Mouse (Mus musculus) spleen, postnatal 10 days (tissue): ENCODE results near the gene Smagp.

Experiments used
- DNase-seq, 2 experiments: peaks; one replicate each; pipeline ENCODE4 v3.0.0; 2021 to 2022; ENCODE audit warnings: low spot score in 2 of 2

Gene Smagp

DNA sequence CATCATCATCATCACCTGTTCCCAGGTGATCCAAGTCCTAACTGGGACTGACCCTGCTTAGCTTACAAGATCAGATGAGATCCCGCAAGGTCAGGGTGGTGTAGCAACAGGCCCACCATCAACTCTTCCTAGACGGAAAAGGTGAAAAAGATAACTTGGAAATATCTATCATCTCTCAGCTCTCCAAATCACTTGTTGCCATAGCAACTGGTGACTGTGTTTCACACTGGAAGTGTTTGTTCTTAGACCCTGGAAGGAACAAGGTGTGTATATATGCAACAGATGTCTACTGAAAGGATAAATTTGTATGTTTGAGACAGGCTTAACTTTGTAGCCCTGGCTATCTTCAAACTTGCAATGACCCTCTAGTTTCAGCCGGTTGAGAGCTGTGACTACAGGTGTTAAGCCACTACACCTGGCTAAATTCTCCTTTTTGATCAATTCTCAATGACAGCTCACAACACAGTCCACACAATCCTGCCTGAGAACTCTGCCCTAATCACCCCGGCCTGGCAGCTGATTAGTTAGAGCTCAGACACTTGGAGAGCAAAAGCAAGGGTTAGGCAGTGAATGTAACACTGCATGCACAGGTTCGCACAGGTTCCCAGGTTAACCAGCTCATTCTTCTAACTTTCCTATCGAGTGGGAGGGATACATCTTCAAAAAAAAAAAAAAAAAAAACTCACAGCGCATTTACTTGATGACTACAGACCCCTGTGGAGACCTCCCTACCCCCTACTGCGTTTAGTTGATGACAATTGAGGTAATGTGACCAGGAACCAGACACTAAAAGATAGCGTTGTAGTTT lies 28.9 kb upstream of the Smagp start:
- no peak for DNase-seq

DNA sequence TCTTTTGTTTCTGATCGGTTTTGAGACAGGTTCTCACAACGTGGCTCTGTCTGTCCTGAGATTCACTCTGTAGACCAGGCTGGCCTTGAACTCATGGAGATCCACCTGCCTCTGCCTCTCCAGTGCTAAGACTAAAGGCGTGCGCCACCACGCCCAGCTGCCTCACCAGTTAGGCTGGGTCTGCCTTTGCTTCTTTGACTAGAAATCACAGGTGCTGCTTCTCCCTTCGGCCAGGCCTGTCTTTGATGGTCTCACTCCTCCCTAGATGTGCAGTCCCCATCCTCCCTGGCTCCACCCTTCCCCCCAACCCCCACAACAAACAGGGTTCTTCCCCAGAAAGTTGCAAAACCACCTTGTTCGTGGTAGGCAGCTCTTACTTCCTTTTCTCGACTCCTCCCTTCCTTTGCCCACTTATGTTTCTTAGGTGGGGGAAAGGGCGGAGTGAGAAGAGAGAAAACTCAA lies 28.1 kb upstream of the Smagp start:
- peak; percentile 29 to 76 for DNase-seq

DNA sequence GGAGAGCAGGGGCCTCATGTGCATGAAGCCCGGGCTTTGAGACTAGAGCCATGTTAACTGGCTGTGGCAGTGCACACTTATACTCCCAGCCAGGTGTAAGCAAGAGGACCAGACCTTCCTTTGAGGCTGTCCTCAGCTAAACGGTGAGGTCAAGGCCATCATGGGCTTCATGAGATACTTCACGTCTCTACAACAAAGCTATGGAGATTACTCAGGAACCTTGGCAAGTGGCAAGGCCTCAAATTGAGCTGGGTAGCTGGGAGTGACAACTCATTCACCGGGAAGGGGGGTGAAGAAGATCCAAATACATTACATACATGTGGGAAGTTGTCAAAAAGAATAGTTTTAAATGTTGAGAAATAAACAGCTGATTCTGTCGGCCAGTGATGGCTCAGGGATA lies 24.1 kb upstream of the Smagp start:
- DNase-seq = no peak

DNA sequence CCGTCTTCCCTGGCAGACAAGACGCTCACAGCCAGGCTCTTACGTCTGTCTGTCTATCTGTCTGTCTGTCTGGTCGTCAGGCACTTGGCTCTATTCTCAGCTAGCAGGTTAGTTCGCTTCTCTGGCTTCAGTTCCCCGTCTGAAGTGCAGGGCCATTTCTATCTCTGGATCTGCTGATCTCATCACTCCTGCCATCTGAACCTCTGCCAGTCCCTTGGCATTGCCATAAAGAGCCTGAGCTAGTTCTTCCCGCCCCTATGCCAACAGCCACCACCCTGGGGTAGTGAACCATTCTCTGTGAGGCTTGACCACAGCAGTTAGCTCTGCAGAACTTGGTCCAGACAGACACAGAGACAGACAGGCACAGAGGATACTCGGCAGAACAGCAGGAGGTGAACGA lies 23.6 kb upstream of the Smagp start:
- no peak for DNase-seq

DNA sequence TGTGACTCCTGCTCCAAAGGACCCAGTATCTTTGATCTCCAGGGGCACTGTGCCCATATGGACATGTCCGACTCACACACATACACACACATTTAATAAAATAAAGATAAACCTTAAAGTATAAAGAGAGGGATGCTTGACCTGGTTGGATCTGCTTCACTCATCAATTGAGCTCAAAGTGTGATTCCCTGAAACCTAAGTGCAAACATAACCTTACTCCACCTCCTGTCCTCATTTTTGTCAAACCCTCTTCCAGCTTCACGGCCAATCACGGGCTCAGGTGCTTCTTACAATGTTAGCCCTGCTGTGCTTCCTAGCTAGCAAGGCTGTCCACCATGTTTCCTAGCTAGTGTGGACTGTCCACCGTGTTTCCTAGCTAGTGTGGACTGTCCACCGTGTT lies 18.5 kb upstream of the Smagp start:
- DNase-seq = no peak

DNA sequence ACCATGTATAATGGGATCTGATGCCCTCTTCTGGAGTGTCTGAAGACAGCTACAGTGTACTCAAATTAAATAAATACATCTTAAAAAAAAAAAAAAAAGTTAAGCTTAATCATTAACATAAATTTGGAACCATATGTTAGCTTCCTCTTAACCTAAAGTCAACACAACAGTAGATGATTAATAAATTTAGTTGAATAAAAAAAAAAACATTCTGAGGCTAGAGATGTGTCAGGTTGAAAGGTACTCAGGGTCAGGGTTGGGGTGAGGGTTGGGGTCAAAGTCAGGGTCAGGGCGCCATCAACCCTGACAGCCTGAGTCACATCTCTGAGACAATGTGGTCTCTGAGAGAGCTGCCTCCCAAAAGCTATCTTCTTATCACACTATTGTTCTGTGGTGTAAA lies 17.5 kb upstream of the Smagp start:
- no peak for DNase-seq

DNA sequence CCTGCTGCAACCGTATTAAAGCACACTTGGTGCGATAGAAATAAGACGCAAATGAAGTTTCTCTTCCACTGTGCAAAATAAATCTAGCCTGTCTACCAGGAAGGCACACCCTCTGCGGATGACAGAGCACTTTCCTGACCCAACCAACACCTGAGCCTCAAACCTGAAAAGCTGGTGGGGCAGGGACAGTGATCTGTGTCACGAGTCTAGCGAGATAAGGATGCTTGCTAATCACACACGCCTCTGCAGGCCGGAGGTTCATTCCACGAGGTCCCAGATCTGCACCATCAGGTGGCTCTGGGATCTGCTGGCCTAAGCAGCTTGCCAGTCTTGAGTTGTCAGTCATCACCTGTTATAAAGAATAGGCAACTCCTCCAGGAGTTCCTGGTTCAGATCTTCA lies 14.9 kb upstream of the Smagp start:
- no peak for DNase-seq

DNA sequence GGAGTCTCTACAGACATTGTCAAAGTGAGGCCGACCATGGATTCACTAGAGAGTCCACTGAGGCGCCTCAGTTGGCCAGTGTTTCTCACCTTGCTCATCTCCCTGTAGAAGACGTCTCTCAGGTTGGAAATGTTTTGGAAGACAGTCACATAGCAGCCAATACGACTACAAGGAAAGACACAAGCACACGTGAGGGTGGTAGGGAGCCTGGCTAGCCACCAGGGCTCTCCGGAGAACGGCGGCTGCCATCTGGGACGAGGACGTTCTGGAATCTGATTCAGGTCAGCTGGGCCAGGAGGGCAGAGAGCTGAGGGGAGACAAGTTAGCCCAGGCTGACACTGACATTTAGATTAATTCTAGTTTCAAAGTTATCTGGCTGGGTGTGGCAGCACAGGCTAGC lies 13.4 kb upstream of the Smagp start:
- no peak for DNase-seq

DNA sequence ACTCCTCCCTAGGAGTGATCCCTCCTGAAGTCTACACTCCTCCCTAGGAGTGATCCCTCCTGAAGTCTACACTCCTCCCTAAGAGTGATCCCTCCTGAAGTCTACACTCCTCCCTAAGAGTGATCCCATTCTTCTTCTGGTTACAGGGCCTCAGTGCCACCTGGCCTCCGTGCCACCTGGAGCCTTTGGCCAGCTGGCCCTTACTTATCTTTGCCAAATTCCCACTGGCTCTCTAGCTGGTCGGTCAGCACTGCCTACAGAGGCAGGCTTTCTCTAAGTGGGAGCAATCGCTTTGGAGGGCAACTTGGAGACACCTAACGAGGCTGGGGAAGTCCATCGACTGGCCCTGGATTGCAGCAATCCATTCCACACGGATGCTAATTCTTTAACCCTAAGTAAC lies 9.4 kb upstream of the Smagp start:
- no peak for DNase-seq

DNA sequence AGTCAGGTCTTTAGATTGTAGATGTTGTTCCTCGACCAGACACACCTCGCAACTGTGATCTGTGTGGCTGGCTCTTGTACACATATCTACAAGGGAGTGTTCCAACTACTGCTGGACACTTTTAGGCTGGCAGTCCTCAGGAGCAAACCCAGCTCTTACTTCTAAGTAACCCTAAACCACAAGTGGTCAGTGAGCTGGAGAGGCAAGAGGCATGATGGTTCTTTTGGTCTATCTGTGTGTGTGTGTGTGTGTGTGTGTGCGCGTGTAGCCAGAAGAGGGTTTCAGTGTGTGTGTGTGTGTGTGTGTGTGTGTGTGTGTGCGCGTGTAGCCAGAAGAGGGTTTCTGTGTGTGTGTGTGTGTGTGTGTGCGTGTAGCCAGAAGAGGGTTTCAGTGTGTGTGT lies 5.7 kb upstream of the Smagp start:
- no peak for DNase-seq

DNA sequence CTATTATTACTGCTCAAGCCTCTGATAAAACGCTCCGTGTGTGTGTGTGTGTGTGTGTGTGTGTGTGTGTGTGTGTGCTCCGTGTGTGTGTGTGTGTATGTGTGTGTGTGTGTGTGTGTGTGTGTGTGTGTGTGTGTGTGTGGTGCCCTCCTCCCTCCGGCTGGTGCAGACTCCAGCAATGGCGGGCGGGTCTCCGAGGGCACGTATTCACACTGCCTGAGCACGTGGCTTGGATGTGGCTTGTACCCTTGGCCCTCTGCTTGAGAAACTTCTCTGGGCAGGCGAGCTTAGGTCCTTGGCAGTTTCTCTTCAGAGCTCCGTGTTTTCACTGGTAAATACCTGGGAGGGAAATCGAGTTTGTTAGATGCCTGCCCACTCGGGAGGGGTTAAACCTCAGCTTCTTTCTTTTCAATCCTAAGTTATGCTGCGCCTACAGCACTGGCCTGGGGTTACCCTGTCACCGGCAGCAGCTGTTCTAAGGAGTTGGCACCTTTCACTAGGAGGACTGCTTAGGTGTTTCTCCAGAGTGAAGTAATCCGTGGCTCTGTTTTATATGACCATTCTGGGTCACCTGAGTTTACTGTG lies 4.6 kb upstream of the Smagp start:
- DNase-seq = no peak

DNA sequence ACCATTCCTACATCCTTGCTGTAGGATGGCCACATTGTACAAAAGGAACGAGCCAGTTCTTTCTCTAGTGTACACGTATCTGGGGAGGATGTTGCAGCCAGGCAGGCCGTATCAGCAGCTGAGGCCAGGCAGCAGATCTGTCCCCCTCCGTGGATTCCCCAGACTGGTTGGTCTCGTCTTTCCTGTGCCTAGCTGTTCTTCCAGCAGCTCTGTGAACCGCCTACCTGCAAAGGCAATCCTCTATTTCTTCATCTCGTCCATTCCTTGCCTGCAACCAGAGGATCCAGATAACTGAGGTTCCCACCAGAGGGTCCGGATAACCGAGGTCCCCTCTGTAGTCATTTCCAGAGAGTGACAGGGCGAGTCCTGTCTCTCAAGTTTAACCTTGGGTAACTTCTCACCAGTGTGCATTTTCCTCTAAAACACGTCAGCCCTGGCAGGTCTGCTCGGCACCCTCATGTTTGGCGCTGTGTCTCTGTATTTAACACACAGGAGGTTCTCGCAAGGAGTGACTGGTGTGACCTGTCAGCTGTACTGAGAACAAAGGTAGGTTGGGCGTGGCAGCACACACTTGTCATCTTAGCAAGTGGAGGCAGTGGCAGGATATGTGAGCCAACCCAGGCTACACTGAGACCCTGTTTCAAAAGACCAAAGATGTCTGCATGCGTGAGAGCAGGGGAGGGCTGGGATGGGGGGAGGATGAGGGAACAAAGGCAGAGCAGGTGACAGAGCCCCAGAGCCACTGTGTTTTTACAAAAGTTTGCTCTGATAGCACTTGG lies 3.4 kb upstream of the Smagp start:
- no peak for DNase-seq

DNA sequence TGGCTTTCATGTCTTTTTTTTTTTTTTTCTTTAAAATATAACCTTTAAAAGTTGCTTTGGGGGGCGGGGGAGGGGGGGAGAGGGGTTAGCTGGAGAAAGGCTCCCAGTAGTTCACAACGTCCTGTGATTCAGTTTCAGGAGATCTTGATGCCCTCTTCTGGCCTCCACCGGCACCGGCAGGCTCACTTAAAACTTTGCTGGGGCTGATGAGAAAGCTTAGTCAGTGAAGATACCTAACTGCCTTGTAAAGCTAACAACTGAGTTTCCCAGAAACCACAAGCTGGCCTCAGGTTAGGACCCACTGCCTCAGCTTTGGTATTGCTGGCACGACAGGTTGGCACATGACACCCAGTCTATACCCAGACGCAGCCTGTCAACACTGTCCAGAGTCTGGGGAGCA lies 921 bp upstream of the Smagp start:
- DNase-seq = peak; percentile 18 to 53

DNA sequence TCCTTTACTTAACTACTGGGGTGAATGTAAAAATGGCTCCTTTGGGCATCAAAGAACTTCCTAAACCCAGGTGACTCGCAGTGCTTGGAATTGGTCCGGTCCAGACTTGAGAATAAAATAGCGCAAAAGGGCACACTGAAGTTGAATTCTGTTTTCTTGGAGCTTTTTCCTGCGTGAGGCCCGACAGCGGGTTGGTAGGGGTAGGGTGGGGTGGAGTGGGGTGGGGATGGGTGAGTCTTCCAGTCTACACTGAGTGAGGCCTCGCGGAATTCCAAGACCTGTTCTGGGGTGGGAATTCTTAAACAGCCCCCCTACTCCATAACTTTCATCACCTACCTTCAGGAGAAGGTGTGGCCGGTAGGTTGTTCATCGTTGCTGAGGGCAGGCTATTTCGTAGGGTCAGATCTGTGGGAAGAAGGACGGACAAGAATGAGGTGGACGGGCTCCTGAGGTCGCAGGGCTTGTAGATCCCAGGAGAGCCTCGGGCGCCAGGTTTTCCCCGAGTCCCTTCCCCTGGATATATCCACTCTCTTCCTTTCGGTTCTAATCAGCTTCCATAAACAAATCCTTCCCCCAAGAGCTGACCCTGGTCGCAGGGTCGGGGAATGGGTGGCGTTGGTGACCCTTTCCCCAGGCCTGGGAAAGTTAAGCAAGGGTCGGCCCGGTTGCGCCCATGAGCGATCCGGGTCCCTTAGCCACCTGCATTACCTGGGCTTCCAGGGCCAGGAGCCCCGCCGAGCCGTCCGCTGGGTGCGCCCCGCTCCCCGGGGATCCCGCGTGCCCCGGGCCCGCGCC lies 692 bp downstream of the Smagp start:
- no peak for DNase-seq

DNA sequence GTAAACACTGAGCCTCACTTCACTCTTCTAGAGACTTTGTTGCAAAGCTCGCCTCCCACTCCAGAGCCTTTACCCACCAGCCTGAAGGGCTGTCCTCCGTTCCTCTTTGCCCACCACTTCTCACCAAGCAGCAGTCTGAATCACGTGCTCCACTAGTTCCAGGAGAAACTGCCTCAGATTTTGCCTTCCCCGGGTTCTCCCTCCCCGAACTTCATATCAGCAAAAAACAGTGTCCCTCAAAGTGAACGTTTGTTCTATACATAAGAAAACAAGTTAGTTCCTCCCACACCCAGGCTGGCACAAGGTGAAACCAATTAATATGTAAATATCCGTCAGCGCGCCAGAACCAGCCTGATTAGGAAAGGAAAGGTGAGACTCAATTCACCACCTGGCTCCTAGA lies 1.5 kb downstream of the Smagp start:
- no peak for DNase-seq

DNA sequence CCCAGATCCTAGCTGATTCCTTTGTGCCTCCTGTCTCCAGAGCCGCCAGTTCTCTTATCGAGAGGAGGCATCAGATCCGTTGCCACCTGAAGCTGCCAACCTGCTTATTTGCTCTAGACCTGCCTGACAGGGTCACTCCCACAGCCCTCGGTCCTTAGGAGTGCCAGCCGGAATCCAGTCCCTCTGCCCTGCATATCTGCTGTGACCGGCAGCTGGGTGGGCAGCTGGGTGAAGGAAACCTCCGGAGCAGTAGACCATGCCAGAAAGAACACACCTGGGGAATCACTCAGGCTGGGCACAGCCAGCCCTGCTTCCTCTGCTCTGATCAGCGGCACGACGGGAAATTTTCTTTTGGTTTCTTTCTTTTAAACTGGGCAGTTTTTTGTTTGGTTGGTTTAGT lies 3.4 kb downstream of the Smagp start:
- DNase-seq = no peak

DNA sequence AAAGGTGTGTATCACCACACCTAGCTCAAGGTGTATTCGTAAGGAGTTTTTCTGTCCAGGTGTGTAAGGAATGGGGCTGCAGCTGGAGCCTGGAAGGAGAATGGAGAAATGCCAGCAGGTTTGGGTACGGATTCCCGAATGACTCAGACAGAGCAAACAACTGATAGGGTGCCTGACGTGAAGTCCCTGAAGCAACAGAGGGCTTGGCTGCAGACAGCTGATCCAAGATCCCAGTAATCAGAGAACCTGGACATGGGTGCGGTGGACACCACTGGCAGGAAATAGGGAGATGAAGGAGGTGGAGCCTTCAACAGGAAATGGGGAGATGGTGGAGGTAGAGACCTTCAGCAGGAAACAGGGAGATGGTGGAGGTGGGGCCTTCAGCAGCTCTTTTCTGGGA lies 4.4 kb downstream of the Smagp start:
- no peak for DNase-seq

DNA sequence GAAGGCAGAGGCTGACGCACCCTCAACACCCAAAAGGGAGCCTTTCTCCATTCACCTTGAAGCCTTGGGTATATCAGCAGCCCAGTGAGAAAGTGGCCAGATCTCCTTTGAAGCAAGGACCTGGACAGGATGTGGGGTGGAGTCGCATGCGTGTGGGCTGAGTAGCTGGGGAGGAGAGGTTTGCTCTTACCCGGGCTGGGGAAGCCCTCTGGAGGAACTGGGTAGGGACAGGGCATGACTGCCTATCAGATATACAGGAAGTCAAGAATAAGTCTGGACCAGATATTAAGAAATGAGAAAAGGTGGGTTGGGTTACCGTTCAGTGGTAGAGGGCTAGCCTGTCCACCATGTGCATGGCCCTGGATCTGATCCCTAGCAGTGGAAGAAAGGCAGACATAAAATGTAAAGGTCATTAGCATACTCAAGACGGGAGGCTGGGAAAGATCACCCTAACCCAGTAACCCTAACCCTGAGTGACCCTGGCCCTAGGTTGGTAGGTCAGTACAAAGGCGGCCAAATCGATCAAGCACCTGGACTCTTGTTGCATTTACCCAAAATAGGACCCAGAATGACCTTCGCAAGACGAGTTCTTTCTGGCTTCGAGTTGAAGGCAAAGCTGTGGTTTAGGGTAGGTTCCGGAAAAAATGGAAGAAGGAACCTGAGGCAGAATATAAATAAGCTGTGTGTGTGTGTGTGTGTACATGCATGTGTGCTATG lies 5.1 kb downstream of the Smagp start:
- no peak for DNase-seq

DNA sequence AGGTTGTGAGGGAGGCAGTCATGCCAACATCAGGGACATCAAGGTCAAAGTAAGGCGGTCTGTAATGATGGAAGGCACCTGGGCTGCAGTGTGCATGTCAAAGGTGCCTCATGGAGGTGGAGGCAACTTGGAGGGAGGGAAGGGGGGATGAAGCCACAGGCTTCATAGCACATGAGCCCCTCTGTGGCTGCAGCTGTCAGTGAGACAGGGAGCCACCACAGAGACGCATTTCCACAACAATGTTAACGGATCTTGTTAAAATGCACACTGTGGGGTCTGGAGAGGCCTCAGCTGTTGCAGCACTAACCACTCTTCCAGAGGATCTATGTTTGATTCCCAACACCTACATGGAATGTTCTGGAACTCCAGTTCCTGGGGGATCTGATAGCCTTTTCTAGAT lies 6.6 kb downstream of the Smagp start:
- DNase-seq = no peak

DNA sequence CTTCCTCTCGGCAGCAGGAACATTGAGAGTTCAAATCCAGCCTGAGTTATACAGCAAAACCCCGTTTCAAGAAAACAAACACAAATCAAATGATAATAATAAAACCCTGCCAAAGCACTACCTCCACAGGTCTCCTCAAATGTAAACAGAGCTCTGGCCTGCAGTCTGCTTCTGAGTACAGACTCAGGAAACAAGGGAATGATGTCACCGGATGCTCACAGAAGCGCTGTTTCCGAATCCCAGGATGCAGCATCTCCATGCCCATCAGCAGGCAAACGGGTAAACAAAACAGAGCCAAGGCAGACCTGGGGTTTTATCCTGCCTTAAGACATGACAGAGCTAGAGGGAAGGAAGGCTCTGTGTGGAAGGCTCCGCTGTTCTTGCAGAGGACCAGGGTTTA lies 7.9 kb downstream of the Smagp start:
- no peak for DNase-seq

DNA sequence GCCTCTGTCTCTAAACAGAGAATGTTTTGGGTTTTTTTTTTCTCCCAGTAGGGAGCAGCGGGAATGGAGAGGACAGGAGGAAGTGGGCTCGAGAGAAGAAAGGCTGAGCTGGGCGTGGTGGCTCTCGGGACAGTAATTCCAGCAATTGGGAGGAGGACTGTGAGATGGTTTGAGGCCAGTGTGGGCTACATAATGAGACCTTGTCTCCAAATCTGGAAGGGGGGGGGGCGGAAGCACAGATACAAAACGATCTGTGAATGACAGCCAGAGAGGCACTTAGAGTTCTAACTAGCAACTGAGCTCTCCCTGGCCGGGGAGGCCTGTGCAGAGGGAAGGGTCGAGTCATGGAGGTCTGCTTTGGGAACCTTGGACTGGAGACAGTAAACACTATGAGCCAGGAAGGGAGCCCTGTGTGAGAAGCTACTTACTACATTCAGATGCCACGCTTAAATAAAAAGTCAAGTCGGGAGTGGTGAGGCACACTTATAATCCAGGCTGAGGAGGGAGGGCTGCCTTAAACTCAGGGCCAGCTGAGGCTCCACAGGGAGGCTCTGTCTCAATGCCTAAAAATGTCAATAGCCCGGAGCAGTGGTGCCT lies 8.9 kb downstream of the Smagp start:
- DNase-seq = no peak
